Mouse (Mus musculus) heart, adult 2 months (tissue): ENCODE measurements around the gene Slc6a19.

ENCODE experiments used
- CTCF ChIP-seq: fragments of 200-600 bp; IDR thresholded peaks from 2 replicates; pipeline ENCODE4 v1.8.1; 2022; ENCODE audit warnings: antibody characterized with exemption, mild to moderate bottlenecking, moderate library complexity
- EP300 ChIP-seq: fragments of 200-500 bp; IDR thresholded peaks from 2 replicates; pipeline ENCODE4 v1.6.1; 2011; ENCODE audit warnings: low read depth, low read length, control low read depth; ENCODE audit not compliant: insufficient read depth
- POLR2A ChIP-seq: fragments of 200-500 bp; IDR thresholded peaks from 2 replicates; pipeline ENCODE4 v1.6.1; 2011; ENCODE audit warnings: mild to moderate bottlenecking, low read depth, low read length, control low read depth; ENCODE audit not compliant: insufficient read depth

- TF ChIP-seq CTCF (no peak), POLR2A (no peak), EP300 (no peak)
Measured at GRCm38 (mm10) chr13:73683682-73684081, 21.0 kb downstream of the Slc6a19 start.
